Comparison of ENCODE assay signal across 8 mouse cellular contexts in genomic region chr10:99203163-99203562, GRCm38 (mm10). TPM values are rescaled to one million over a fixed set of nuclear protein-coding genes. Genes with fewer than 3 reads are reported as not detected.
DNase-seq lines count a peak whose midpoint lies in the region; ATAC-seq and TF ChIP-seq lines count a peak whose summit lies in the region.
"Had no signal": no experiment of that assay in that cellular context is flagged by ENCODE, and none has a peak within 500 bp of the region (broad histone marks: within the 10 kb centered on the region; RNA-seq: fewer than 3 reads in every experiment).

No protein-coding gene starts in this region.

- H3K79me2 ChIP-seq in macrophage (ENCODE audit: inconsistent target) = no peaks in the 10 kb centered on the region

- H3K27me3 ChIP-seq in ES-Bruce4 (ENCODE audit: control insufficient read depth, insufficient read depth, low read length, poor library complexity, severe bottlenecking) = no peaks in the 10 kb centered on the region
- H3K27me3 ChIP-seq in hindbrain, embryonic 12.5 days = no peaks in the 10 kb centered on the region

- H3K36me3 ChIP-seq in ES-Bruce4 (ENCODE audit: control insufficient read depth, insufficient read depth, low read length, poor library complexity, severe bottlenecking) = no peaks in the 10 kb centered on the region
- no peaks in the 10 kb centered on the region for H3K36me3 ChIP-seq in hindbrain, embryonic 12.5 days
- H3K36me3 ChIP-seq in macrophage (ENCODE audit: inconsistent target) = no peaks in the 10 kb centered on the region

- no peak; the same call in 1 of the 2 replicates for ATAC-seq in hindbrain, embryonic 12.5 days (ENCODE audit: low FRiP score)

- no peak for TF ChIP-seq EP300 in ES-Bruce4 (IDR thresholded peaks at IDR 0.05; ENCODE audit: insufficient read depth, low read depth, low read length)

- TF ChIP-seq CTCF in ES-Bruce4 (IDR thresholded peaks at IDR 0.05; ENCODE audit: low read depth, low read length) = no peak

- peaks cover 7% of the 10 kb centered on the region for H3K4me1 ChIP-seq in ES-Bruce4 (ENCODE audit: control insufficient read depth, insufficient read depth, low read length)
- H3K4me1 ChIP-seq in hindbrain, embryonic 12.5 days = peaks cover 18% of the 10 kb centered on the region

- H3K9me3 ChIP-seq in ES-Bruce4 (replicated peaks; ENCODE audit: control insufficient read depth, insufficient read depth, low read length, poor library complexity, severe bottlenecking) = no peaks in the 10 kb centered on the region
- H3K9me3 ChIP-seq in hindbrain, embryonic 12.5 days (replicated peaks) = no peaks in the 10 kb centered on the region

- peak; percentile 37 for DNase-seq in A20 (ENCODE audit: low read depth, low spot score)
- DNase-seq in ovary, postnatal 10 days (ENCODE audit: low spot score) = no peak
- no peak for DNase-seq in kidney, adult 11 months
- DNase-seq in B cell, adult 2 months = no peak
- DNase-seq: cerebellum, postnatal 36 days had no signal

- H3K4me3 ChIP-seq in ES-Bruce4 (ENCODE audit: low read depth, low read length) (no peak overlapping the region), macrophage (ENCODE audit: inconsistent target) (peak overlapping the region; percentile 30; the same call in 1 of the 2 replicates)
- H3K4me3 ChIP-seq in hindbrain, embryonic 12.5 days = peak overlapping the region; percentile 22; the same call in 1 of the 2 replicates

- H3K4me2 ChIP-seq in hindbrain, embryonic 12.5 days (replicated peaks) = peak overlapping the region; percentile 58

- 50% methylated on average over 5 of the region's 5 CpGs for WGBS in hindbrain, embryonic 12.5 days
- 47% methylated on average over 4 of the region's 5 CpGs for WGBS in macrophage (ENCODE audit: missing documents)

- H3K27ac ChIP-seq in ES-Bruce4 (ENCODE audit: insufficient read depth, low read length) = no peak overlapping the region
- peak overlapping the region; percentile 55 for H3K27ac ChIP-seq in hindbrain, embryonic 12.5 days
- peak overlapping the region; percentile 84 for H3K27ac ChIP-seq in macrophage

- TF ChIP-seq POLR2A in ES-Bruce4 (IDR thresholded peaks at IDR 0.05; ENCODE audit: insufficient read depth, low read length) = no peak

- H3K9ac ChIP-seq in ES-Bruce4 (ENCODE audit: low read depth, poor library complexity, severe bottlenecking) = peak overlapping the region; percentile 70
- peak overlapping the region; percentile 46; the same call in 1 of the 2 replicates for H3K9ac ChIP-seq in hindbrain, embryonic 12.5 days

RNA-seq across cellular contexts. Expression of gene Dusp6, which starts 59.9 kb away (rescaled TPM):
- polyA plus RNA-seq in ES-Bruce4 (2011; ENCODE audit: insufficient read depth, insufficient read length, low read depth, missing spikeins) = 46.8 and 50.9 TPM in 2 replicates
- polyA plus RNA-seq in hindbrain, embryonic 12.5 days (2016; fragmentation: Nextera tagmentation; extraction: Ambion mirVana) = 38.3 and 39.6 TPM in 2 replicates
- total RNA-seq in macrophage (2018; cell fraction: chromatin; rRNA removed) = 10 to 100 TPM in 5 of 26 experiments, 1 to 10 TPM in 18, under 1 TPM in 3; 0.54 to 35.4 (median 3.9) TPM
- 10 to 100 TPM in 15 of 26 experiments, 1 to 10 TPM in 11; 1.7 to 21.0 (median 10.7) TPM for total RNA-seq in macrophage (2018; cell fraction: cytosol; rRNA removed)
- 100 to 1,000 TPM in 1 of 26 experiments, 10 to 100 TPM in 6, 1 to 10 TPM in 19; 1.8 to 134 (median 8.0) TPM for total RNA-seq in macrophage (2018; cell fraction: nucleus; rRNA removed)
- polyA plus RNA-seq in macrophage (2018) = 5.0 to 150 TPM (median 6.0 TPM) in 3 replicates
